Mouse (Mus musculus) limb, embryonic 14.5 days (tissue): Measurements from ENCODE around the gene Anp32a. TPM values are rescaled to one million over a fixed set of nuclear protein-coding genes. Genes with fewer than 3 reads are reported as not detected.

ENCODE experiments used
- ATAC-seq: fragments of 200-750 bp; cut with Nextera tagmentation; 2 replicates; pipeline ENCODE4 v1.8.0; 2017; ENCODE audit warnings: low read depth, moderate number of reproducible peaks, moderate TSS enrichment; ENCODE audit not compliant: low FRiP score
- DNase-seq: peaks from one replicate; pipeline ENCODE4 v3.0.0-alpha.2; 2015; ENCODE audit warnings: low spot score
- H3K27ac ChIP-seq: fragments of 300-500 bp; sonication (generic); replicated peaks from 2 replicates; pipeline ENCODE4 v1.5.1; 2014; ENCODE audit warnings: low read depth, mild to moderate bottlenecking, low read length, moderate library complexity, mixed read lengths
- H3K27me3 ChIP-seq: fragments of 300-500 bp; sonication (generic); 2 replicates; pipeline ENCODE4 v1.6.1; 2014; ENCODE audit warnings: low read length, mixed read lengths; ENCODE audit not compliant: control insufficient read depth, insufficient read depth
- H3K36me3 ChIP-seq: fragments of 300-500 bp; sonication (generic); 2 replicates; pipeline ENCODE4 v1.6.1; 2014; ENCODE audit warnings: mild to moderate bottlenecking, low read length, moderate library complexity, mixed read lengths; ENCODE audit not compliant: control insufficient read depth, insufficient read depth
- H3K4me1 ChIP-seq: fragments of 300-500 bp; sonication (generic); 2 replicates; pipeline ENCODE4 v1.6.1; 2014; ENCODE audit warnings: antibody characterized with exemption, low read length, mixed read lengths; ENCODE audit not compliant: control insufficient read depth, insufficient read depth
- H3K4me2 ChIP-seq: fragments of 300-500 bp; sonication (generic); replicated peaks from 2 replicates; pipeline ENCODE4 v1.6.1; 2014; ENCODE audit warnings: low read depth, mild to moderate bottlenecking, low read length, moderate library complexity; ENCODE audit not compliant: severe bottlenecking
- H3K4me3 ChIP-seq: fragments of 300-500 bp; sonication (generic); replicated peaks from 2 replicates; pipeline ENCODE4 v1.5.1; 2014; ENCODE audit warnings: low read length
- H3K9ac ChIP-seq: fragments of 300-500 bp; sonication (generic); 2 replicates; pipeline ENCODE4 v1.6.1; 2014; ENCODE audit warnings: mild to moderate bottlenecking, low read depth, low read length, moderate library complexity; ENCODE audit not compliant: severe bottlenecking
- H3K9me3 ChIP-seq: fragments of 300-500 bp; sonication (generic); 2 replicates; pipeline ENCODE4 v1.6.1; 2016; ENCODE audit warnings: low read length; ENCODE audit not compliant: control insufficient read depth
- POLR2A ChIP-seq: fragments of 200-500 bp; IDR thresholded peaks from 2 replicates; pipeline ENCODE4 v1.8.0; 2012; ENCODE audit warnings: inconsistent platforms, mild to moderate bottlenecking, moderate library complexity, borderline replicate concordance; ENCODE audit not compliant: insufficient read depth, insufficient read length; ENCODE audit errors: extremely low read depth
- WGBS: fragments of 180-500 bp; shearing (Covaris S2); extraction: QIAGEN DNeasy Blood & Tissue Kit; methylation state at CpG from one replicate; pipeline ENCODE4 v1.1.7; 2014; 5-methylcytosine and 5-hydroxymethylcytosine counted together
- polyA plus RNA-seq, 2 experiments: library from polyadenylated mRNA; depleted of rRNA in 1 of 2; stranded (reverse) in 1 of 2; unstranded in 1 of 2; fragments of >200 nt; fragmentation: Nextera tagmentation in 1 of 2; extraction: Ambion mirVana in 1 of 2; gene quantifications; 2 replicates each; pipeline versions ENCODE4 v1.2.1 to v1.2.3; 2012 to 2014

The Anp32a gene
- polyA plus RNA-seq, 2 experiments, result 104 to 468 TPM

- H3K9me3 ChIP-seq, result no peaks in the 10 kb centered on the region
- H3K27ac ChIP-seq, result 0 out of 2 replicates have a peak overlapping the region, but pooled peaks have one; percentile 26
- H3K27me3 ChIP-seq, result no peaks in the 10 kb centered on the region
- WGBS, result 25% methylated on average over 3 of the region's 4 CpGs
- ATAC-seq (no peak), DNase-seq (no peak)
- H3K4me3 ChIP-seq, result no peak overlapping the region
- no peak overlapping the region; the same call in 1 of the 2 replicates for H3K9ac ChIP-seq
- H3K4me1 ChIP-seq, result peaks cover 23% of the 10 kb centered on the region
- no peak for TF ChIP-seq POLR2A
- no peak overlapping the region for H3K4me2 ChIP-seq
- peaks cover 8% of the 10 kb centered on the region; the same call in 1 of the 2 replicates for H3K36me3 ChIP-seq
These were observed 10.1 kb downstream of the Anp32a start for GRCm38 (mm10) chr9:62351200-62351599.

GRCm38 (mm10) chr9:62353784-62354183 lies 12.7 kb downstream of the Anp32a start:
- no peak overlapping the region for H3K27ac ChIP-seq
- H3K27me3 ChIP-seq, result no peaks in the 10 kb centered on the region
- 64% methylated on average over 7 of the region's 7 CpGs for WGBS
- no peak for TF ChIP-seq POLR2A
- no peak for DNase-seq
- H3K36me3 ChIP-seq, result peaks cover 13% of the 10 kb centered on the region; the same call in 1 of the 2 replicates
- no peaks in the 10 kb centered on the region for H3K9me3 ChIP-seq
- peaks cover 17% of the 10 kb centered on the region for H3K4me1 ChIP-seq
- H3K4me3 ChIP-seq, result no peak overlapping the region
- no peak for ATAC-seq
- no peak overlapping the region for H3K9ac ChIP-seq
- no peak overlapping the region for H3K4me2 ChIP-seq

- Histone ChIP-seq H3K9me3 (no peaks in the 10 kb centered on the region), H3K36me3 (peaks cover 20% of the 10 kb centered on the region; the same call in 1 of the 2 replicates), H3K27ac (no peak overlapping the region), H3K9ac (no peak overlapping the region), H3K27me3 (no peaks in the 10 kb centered on the region), H3K4me1 (peaks cover 11% of the 10 kb centered on the region), H3K4me3 (no peak overlapping the region), H3K4me2 (no peak overlapping the region)
- TF ChIP-seq POLR2A, result no peak
- 78% methylated on average over 16 of the region's 16 CpGs for WGBS
- DNase-seq (no peak), ATAC-seq (no peak)
These were observed 14.0 kb downstream of the Anp32a start for GRCm38 (mm10) chr9:62354838-62355719.

GRCm38 (mm10) chr9:62355763-62356162 lies 14.7 kb downstream of the Anp32a start:
- peaks cover 20% of the 10 kb centered on the region; the same call in 1 of the 2 replicates for H3K36me3 ChIP-seq
- H3K9me3 ChIP-seq, result no peaks in the 10 kb centered on the region
- H3K27ac ChIP-seq, result no peak overlapping the region
- WGBS, result 77% methylated on average over 6 of the region's 6 CpGs
- no peaks in the 10 kb centered on the region for H3K27me3 ChIP-seq
- H3K4me3 ChIP-seq, result no peak overlapping the region
- no peak for TF ChIP-seq POLR2A
- ATAC-seq (no peak), DNase-seq (no peak)
- H3K4me2 ChIP-seq, result no peak overlapping the region
- H3K9ac ChIP-seq, result no peak overlapping the region
- H3K4me1 ChIP-seq, result peaks cover 5% of the 10 kb centered on the region

- no peak for DNase-seq
- H3K36me3 ChIP-seq, result peaks cover 20% of the 10 kb centered on the region; the same call in 1 of the 2 replicates
- H3K9ac ChIP-seq, result no peak overlapping the region
- 84% methylated on average over 8 of the region's 8 CpGs for WGBS
- H3K4me1 ChIP-seq, result peaks cover 13% of the 10 kb centered on the region
- H3K4me3 ChIP-seq, result no peak overlapping the region
- no peak overlapping the region for H3K27ac ChIP-seq
- H3K27me3 ChIP-seq, result no peaks in the 10 kb centered on the region
- no peak for TF ChIP-seq POLR2A
- no peaks in the 10 kb centered on the region for H3K9me3 ChIP-seq
- no peak for ATAC-seq
- H3K4me2 ChIP-seq, result no peak overlapping the region
These were observed 16.5 kb downstream of the Anp32a start for GRCm38 (mm10) chr9:62357593-62357992.
